Mouse (Mus musculus) CH12.LX (cell line): Measurements from ENCODE around the gene Sp110.
"Not testable (repeated sequence)": the region's sequence is repeated elsewhere in the genome, so short reads cannot be mapped to it uniquely, and the experiment has no call there.

Source experiments
- BHLHE40 ChIP-seq: IDR thresholded peaks from 2 replicates; pipeline ENCODE4 v1.6.1; 2011; ENCODE audit warnings: mild to moderate bottlenecking, low read depth, low read length, improper control_type of control experiment
- CHD2 ChIP-seq: IDR thresholded peaks from 2 replicates; pipeline ENCODE4 v1.6.1; 2011; ENCODE audit warnings: low read length, improper control_type of control experiment
- CTCF ChIP-seq, 2 experiments: IDR thresholded peaks in 1 of 2; conservative IDR thresholded peaks in 1 of 2; 2 replicates each; pipeline ENCODE4 v1.5.1; 2011 to 2012; ENCODE audit warnings: low read depth in 2 of 2, low read length in 2 of 2, improper control_type of control experiment in 1 of 2, inconsistent platforms in 1 of 2, mild to moderate bottlenecking in 1 of 2, moderate library complexity in 1 of 2
- HCFC1 ChIP-seq: IDR thresholded peaks from 2 replicates; pipeline ENCODE4 v1.6.1; 2012; ENCODE audit warnings: low read depth, mild to moderate bottlenecking, inconsistent platforms, low read length, improper control_type of control experiment
- JUN ChIP-seq: IDR thresholded peaks from 2 replicates; pipeline ENCODE4 v1.6.1; 2011; ENCODE audit warnings: low read depth, mild to moderate bottlenecking, low read length, improper control_type of control experiment, moderate library complexity; ENCODE audit not compliant: insufficient read depth
- MAZ ChIP-seq: IDR thresholded peaks from 2 replicates; pipeline ENCODE4 v1.6.1; 2012; ENCODE audit warnings: low read depth, mild to moderate bottlenecking, inconsistent platforms, low read length, improper control_type of control experiment, moderate library complexity
- MEF2A ChIP-seq: IDR thresholded peaks from 2 replicates; pipeline ENCODE4 v1.6.1; 2014; ENCODE audit warnings: low read depth, mild to moderate bottlenecking, inconsistent platforms, low read length, improper control_type of control experiment, borderline replicate concordance
- POLR2AphosphoS2 ChIP-seq: IDR thresholded peaks from 2 replicates; pipeline ENCODE4 v1.6.1; 2011; ENCODE audit warnings: low read depth, low read length, improper control_type of control experiment
- SIN3A ChIP-seq: IDR thresholded peaks from 2 replicates; pipeline ENCODE4 v1.6.1; 2012; ENCODE audit warnings: low read length, improper control_type of control experiment, inconsistent platforms
- ZC3H11A ChIP-seq: IDR thresholded peaks from 2 replicates; pipeline ENCODE4 v1.6.1; 2012; ENCODE audit warnings: low read depth, mild to moderate bottlenecking, inconsistent platforms, low read length, improper control_type of control experiment
- ZNF384 ChIP-seq: IDR thresholded peaks from 2 replicates; pipeline ENCODE4 v1.6.1; 2012; ENCODE audit warnings: low read depth, low read length, improper control_type of control experiment, inconsistent platforms

DNA sequence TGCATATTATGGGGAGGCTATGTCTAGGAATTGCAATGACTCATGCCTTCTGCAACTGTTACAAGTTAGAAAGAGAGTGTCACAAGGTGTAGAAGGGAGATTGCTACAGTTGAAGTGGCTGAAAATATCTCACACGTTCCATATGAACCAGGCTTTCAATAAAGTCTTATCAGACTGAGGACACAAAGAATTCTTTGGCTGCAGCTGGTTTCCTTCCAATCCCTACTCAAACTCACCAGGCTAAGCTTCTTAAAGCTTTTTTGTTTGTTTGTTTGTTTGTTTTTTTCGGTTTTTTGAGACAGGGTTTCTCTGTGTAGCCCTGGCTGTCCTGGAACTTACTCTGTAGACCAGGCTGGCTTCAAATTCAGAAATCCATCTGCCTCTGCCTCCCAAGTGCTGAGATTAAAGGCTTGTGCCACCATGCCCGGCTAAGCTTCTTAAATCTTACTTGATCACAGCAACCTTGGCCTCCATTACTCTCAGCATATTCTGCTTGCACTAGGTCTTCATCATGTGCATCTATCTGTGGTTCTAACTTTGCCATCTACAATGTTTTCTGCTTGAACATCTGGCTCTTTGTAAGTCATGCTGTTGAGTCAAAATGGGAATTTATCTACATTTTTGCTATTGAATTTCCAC is 20.1 kb downstream of the Sp110 start:
- not testable (repeated sequence) for TF ChIP-seq CHD2; ZC3H11A; MEF2A; MAZ; JUN; BHLHE40; SIN3A; CTCF (conservative IDR thresholded peaks at IDR 0.05 in 1 of 2, IDR thresholded peaks at IDR 0.05 in 1 of 2; ENCODE audit: low read depth in 2 of 2, low read length in 2 of 2); ZNF384; HCFC1; POLR2AphosphoS2
